ENCODE assay signal across 9 mouse cellular contexts in the genomic region with DNA sequence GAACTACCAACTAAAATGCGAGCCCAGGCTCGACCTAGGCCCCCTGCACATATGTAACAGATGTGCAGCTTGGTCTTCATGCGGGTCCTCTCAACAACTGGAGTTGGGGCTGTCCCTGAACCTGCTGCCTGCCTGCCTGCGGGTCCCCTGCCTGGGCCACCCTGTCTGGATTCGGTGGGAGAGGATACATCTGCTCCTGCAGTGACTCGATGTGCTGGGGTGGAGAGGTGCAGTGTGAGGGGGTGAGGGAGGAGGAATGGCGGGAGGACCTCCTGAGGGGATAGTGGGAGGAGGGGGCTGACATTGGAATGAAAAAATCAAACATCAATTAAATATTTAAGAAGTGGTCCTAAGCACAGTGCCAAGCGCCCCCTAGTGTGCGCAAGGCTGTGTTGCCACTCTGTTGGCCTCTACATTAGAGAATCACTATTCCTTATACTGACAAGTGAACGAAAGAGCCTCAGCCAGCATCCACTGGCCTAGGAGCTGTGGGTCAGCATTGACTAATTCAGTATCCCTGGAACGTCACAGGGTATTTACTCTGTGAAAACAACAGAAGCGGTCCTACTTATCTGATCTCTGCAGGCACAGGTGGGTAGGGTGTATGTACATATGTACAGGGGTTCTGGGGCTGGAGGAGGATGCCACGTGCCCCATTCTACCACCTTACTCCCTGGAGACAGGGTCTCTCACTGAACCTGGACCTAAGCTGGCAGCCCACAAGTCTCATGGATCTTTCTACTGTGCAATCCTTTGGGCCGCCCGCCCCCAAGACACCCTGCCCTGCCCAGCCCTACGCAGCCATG. TPM values are rescaled to one million over a fixed set of nuclear protein-coding genes. Genes with fewer than 3 reads are reported as not detected.
DNase-seq lines count a peak whose midpoint lies in the region; ATAC-seq and TF ChIP-seq lines count a peak whose summit lies in the region.
"Had no signal": no experiment of that assay in that cellular context is flagged by ENCODE, and none has a peak within 500 bp of the region (broad histone marks: within the 10 kb centered on the region; RNA-seq: fewer than 3 reads in every experiment).

No protein-coding gene starts in this region.

- no peak overlapping the region for H3K4me2 ChIP-seq in intestine, embryonic 15.5 days (replicated peaks)

- TF ChIP-seq CTCF in lung, adult 2 months (IDR thresholded peaks at IDR 0.05; ENCODE audit: insufficient read depth, low read length), result peak; percentile 86

- DNase-seq in adrenal gland, postnatal 10 days, result peak; percentile 63
- DNase-seq in adrenal gland, adult 8-10 months, result no peak
- peak; percentile 31 for DNase-seq in lung, adult 2 months
- DNase-seq in lung, adult 18-20 months, result no peak
- DNase-seq in embryo, embryonic 10.5 days (ENCODE audit: low spot score), result peak; percentile 61
- peak; percentile 44 for DNase-seq in midbrain, embryonic 10.5 days (ENCODE audit: low spot score)
- no peak for DNase-seq in urinary bladder, postnatal 10 days (ENCODE audit: low spot score)

- TF ChIP-seq POLR2A in lung, adult 2 months (IDR thresholded peaks at IDR 0.05; ENCODE audit: borderline replicate concordance, extremely low read depth, low read depth, low read length), result no peak

- peaks cover 14% of the 10 kb centered on the region for H3K36me3 ChIP-seq in intestine, embryonic 15.5 days
- peaks cover 80% of the 10 kb centered on the region for H3K36me3 ChIP-seq in midbrain, embryonic 10.5 days

- H3K9ac ChIP-seq in intestine, embryonic 15.5 days, result no peak overlapping the region

- WGBS in lung, adult 2 months, result 63% methylated on average over 16 of the region's 16 CpGs
- 63% methylated on average over 16 of the region's 16 CpGs for WGBS in intestine, embryonic 15.5 days
- 66% methylated on average over 16 of the region's 16 CpGs for WGBS in midbrain, embryonic 10.5 days

- H3K4me3 ChIP-seq in lung, adult 2 months (replicated peaks; ENCODE audit: extremely low read depth, low read depth, low read length), result no peak overlapping the region
- H3K4me3 ChIP-seq in intestine, embryonic 15.5 days (replicated peaks), result no peak overlapping the region
- no peak overlapping the region for H3K4me3 ChIP-seq in midbrain, embryonic 10.5 days
- H3K4me3 ChIP-seq: myocyte had no signal

- H3K27me3 ChIP-seq in intestine, embryonic 15.5 days (replicated peaks), result no peaks in the 10 kb centered on the region
- no peaks in the 10 kb centered on the region for H3K27me3 ChIP-seq in midbrain, embryonic 10.5 days (ENCODE audit: low read depth, poor library complexity, severe bottlenecking)

- H3K27ac ChIP-seq in intestine, embryonic 15.5 days, result no peak overlapping the region
- no peak overlapping the region for H3K27ac ChIP-seq in midbrain, embryonic 10.5 days (replicated peaks)

- ATAC-seq in intestine, embryonic 15.5 days, result peak; percentile 57; the same call in 1 of the 2 replicates

- no peaks in the 10 kb centered on the region for H3K9me3 ChIP-seq in intestine, embryonic 15.5 days
- H3K9me3 ChIP-seq in midbrain, embryonic 10.5 days (replicated peaks), result no peaks in the 10 kb centered on the region

- H3K4me1 ChIP-seq in lung, adult 2 months (ENCODE audit: control insufficient read depth, insufficient read depth, low read length), result no peaks in the 10 kb centered on the region
- no peaks in the 10 kb centered on the region for H3K4me1 ChIP-seq in intestine, embryonic 15.5 days (replicated peaks)
- no peaks in the 10 kb centered on the region for H3K4me1 ChIP-seq in midbrain, embryonic 10.5 days

RNA-seq across cellular contexts. Expression of gene Iqce, which starts 17.6 kb away (rescaled TPM):
- total RNA-seq in adrenal gland, postnatal 10 days (2021), result 10 to 100 TPM; 18.9 to 23.6 TPM
- total RNA-seq in adrenal gland, adult 8-10 months (2022), result 10 to 100 TPM; 21.0 to 45.5 (median 36.7) TPM
- 17.2 and 21.8 TPM in 2 replicates for polyA plus RNA-seq in lung, adult 2 months (2012; rRNA removed)
- 18.8 and 19.4 TPM in 2 replicates for polyA plus RNA-seq in intestine, embryonic 15.5 days (2015; fragmentation: Nextera tagmentation; extraction: Ambion mirVana)
- polyA plus RNA-seq in midbrain, embryonic 10.5 days (2016; fragmentation: Nextera tagmentation; extraction: Ambion mirVana), result 23.6 and 27.6 TPM in 2 replicates

RNA-seq across cellular contexts. Expression of gene Brat1, which starts 20.3 kb away (rescaled TPM):
- total RNA-seq in adrenal gland, postnatal 10 days (2021), result 10 to 100 TPM; 15.4 to 17.0 TPM
- 10 to 100 TPM; 22.0 to 24.8 (median 22.9) TPM for total RNA-seq in adrenal gland, adult 8-10 months (2022)
- 31.6 and 31.7 TPM in 2 replicates for polyA plus RNA-seq in lung, adult 2 months (2012; rRNA removed)
- 18.9 and 20.3 TPM in 2 replicates for polyA plus RNA-seq in intestine, embryonic 15.5 days (2015; fragmentation: Nextera tagmentation; extraction: Ambion mirVana)
- 22.3 and 24.8 TPM in 2 replicates for polyA plus RNA-seq in midbrain, embryonic 10.5 days (2016; fragmentation: Nextera tagmentation; extraction: Ambion mirVana)

RNA-seq across cellular contexts. Expression of gene Ttyh3, which starts 35.7 kb away (rescaled TPM):
- 100 to 1,000 TPM in 1 of 2 experiments, 10 to 100 TPM in 1; 79.8 to 108 TPM for total RNA-seq in adrenal gland, postnatal 10 days (2021)
- total RNA-seq in adrenal gland, adult 8-10 months (2022), result 100 to 1,000 TPM in 1 of 4 experiments, 10 to 100 TPM in 3; 49.8 to 100 (median 77.4) TPM
- 117 and 127 TPM in 2 replicates for polyA plus RNA-seq in lung, adult 2 months (2012; rRNA removed)
- 34.5 and 34.7 TPM in 2 replicates for polyA plus RNA-seq in intestine, embryonic 15.5 days (2015; fragmentation: Nextera tagmentation; extraction: Ambion mirVana)
- 28.6 and 36.2 TPM in 2 replicates for polyA plus RNA-seq in midbrain, embryonic 10.5 days (2016; fragmentation: Nextera tagmentation; extraction: Ambion mirVana)

RNA-seq across cellular contexts. Expression of gene Amz1, which starts 39.4 kb away (rescaled TPM):
- 1 to 10 TPM in 1 of 2 experiments, under 1 TPM in 1; 0.54 to 1.5 TPM for total RNA-seq in adrenal gland, postnatal 10 days (2021)
- 1 to 10 TPM in 2 of 4 experiments, under 1 TPM in 2; 0.59 to 1.8 (median 1.2) TPM for total RNA-seq in adrenal gland, adult 8-10 months (2022)
- polyA plus RNA-seq in lung, adult 2 months (2012; rRNA removed), result 13.3 and 14.8 TPM in 2 replicates
- polyA plus RNA-seq in intestine, embryonic 15.5 days (2015; fragmentation: Nextera tagmentation; extraction: Ambion mirVana), result 1.1 TPM in 2 replicates
- 0.78 and 1.2 TPM in 2 replicates for polyA plus RNA-seq in midbrain, embryonic 10.5 days (2016; fragmentation: Nextera tagmentation; extraction: Ambion mirVana)

Comparison
In these comparisons a context has a peak if more than half of its experiments do, and no peak if none do; other contexts are left out.
1. DNase-seq: peak in adrenal gland, postnatal 10 days (single experiment), lung, adult 2 months (single experiment), embryo, embryonic 10.5 days (single experiment) and midbrain, embryonic 10.5 days (single experiment); none in adrenal gland, adult 8-10 months (single experiment), lung, adult 18-20 months (0 of 2) and urinary bladder, postnatal 10 days (single experiment).